Mouse (Mus musculus) testis, postnatal 10 days (tissue): ENCODE data around the gene Myo19.

Experiments
- DNase-seq: peaks from one replicate; pipeline ENCODE4 v3.0.0; 2021; ENCODE audit warnings: low spot score

Gene Myo19

GRCm38 (mm10) chr11:84886236-84886635 lies 6.3 kb downstream of the Myo19 start:
- peak; percentile 31 for DNase-seq

- DNase-seq, result peak; percentile 32
Observed at GRCm38 (mm10) chr11:84886767-84887511, 7.0 kb downstream of the Myo19 start.

GRCm38 (mm10) chr11:84888025-84888424 lies 8.1 kb downstream of the Myo19 start:
- DNase-seq, result peak; percentile 27

DNA sequence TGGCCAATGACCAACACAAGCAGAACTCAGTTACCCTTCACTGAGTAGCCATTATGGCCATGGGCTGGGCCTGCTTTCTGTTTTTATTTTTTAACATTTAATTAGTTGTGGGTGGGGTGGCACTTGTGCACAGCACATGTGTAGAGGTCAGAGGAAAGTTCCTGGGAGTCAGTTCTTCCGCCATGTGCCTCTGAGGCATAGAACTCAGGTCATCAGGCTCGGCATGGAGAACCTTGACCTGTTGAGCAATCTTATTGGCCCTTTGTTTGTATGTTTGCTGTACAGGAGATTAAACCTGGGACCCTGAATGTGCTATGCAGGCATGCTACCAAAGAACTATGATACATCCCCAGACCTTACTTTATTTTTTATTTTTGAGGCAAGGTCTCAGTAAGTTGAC lies 9.5 kb downstream of the Myo19 start:
- peak; percentile 14 for DNase-seq

DNA sequence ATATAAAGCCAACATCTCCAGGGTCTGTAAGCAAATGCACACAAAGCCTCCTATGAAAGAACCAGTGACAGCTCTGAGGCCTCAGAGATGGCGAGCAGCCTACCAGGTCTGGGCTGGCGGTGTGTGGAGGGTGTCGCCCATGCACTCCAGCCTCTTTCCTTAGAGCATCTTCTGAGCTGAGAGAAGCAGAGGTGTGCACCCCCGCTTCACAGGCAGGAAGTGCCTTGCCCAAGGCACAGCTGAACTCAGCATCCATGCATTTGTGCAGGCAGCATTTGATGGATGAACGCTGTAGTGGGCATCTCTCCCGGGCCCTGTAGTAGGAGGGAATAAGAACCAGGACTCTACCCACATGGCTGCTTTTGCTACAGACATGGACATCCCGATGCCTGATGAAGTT lies 11.8 kb downstream of the Myo19 start:
- no peak for DNase-seq

DNA sequence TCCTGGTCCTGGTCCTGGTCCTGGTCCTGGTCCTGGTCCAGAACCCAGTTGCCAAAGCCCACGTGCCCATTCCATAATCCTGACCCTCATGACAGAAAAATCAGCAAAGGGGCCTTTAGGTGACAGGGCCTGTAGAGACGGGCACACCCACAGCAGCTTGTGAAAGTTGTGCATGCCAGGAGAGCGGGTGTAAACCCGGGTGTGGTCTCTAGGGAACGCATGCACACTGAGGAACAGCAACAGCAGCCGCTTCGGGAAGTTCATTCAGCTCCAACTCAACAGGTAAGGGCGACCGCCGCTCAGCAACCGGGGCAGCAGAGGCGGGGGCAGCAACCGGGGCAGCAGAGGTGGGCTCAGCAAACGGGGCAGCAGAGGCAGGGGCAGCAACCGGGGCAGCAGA lies 13.2 kb downstream of the Myo19 start:
- DNase-seq, result no peak

- DNase-seq, result no peak
Observed at GRCm38 (mm10) chr11:84904597-84905144, 24.7 kb downstream of the Myo19 start.

DNA sequence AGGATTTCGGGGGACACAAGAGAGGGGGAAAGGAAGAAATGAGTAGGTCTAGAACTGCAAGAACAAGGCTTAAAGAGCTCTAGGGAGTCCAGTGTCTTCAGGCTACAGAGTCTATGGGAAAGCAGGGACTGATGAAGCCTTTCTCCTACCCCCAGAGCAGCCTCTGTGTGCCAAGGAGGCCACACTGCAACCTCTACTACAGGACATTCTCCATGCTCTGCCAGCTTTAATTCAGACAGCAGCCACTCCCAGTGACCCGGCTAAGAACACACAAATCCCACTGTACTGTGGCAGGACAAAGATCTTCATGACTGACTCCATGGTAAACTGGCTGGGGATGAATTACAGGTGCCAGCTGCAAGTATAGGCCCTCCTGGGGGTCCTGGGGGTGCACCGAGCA lies 27.1 kb downstream of the Myo19 start:
- DNase-seq, result no peak

DNA sequence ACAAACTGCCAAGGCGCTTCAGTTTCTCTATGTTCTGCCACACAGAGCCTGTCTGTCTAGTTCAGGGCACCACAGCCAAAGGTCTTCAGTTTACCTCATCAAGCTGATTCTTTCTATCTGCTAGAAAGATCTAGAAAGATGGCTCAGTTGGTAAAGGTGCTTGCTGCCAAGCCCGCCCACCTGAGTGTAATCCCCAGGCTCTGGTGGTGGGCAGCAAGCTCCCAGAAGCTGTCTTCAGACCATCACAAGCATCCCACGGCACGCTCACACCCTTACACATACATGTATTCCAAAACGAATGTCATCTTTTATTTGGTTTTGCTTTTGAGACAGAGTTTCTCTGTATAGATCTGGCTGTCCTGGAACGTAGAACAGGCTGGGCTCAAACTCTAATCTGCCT lies 28.5 kb downstream of the Myo19 start:
- no peak for DNase-seq

DNA sequence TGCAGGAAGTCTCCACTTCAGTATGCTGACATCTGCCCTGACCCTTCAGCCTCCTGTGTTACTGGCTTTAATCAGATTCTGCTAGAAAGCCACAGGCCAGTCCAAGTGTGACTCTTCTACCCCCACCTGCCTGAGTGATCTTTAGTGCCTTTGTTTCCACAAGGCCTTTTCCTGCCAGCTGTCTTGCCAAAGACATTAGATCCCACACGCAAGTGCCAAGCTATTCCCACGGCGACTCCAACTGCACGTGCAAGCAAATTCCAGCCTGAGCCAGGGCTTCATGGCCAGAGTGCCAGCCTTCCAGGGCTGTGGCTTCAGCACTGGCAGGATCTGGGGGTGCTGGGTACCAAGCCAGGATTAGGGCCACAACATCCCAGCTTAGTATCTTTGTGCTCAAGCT lies 30.5 kb downstream of the Myo19 start:
- DNase-seq, result no peak

GRCm38 (mm10) chr11:84914673-84915072 lies 34.7 kb downstream of the Myo19 start:
- DNase-seq, result no peak

GRCm38 (mm10) chr11:84916053-84916702 lies 36.2 kb downstream of the Myo19 start, which contains the start of gene Znhit3:
Gene Znhit3, minus strand, starts transcription at chr11:84916366.
- DNase-seq, result peak; percentile 83

GRCm38 (mm10) chr11:84916703-84917300 lies 36.9 kb downstream of the Myo19 start:
- no peak for DNase-seq

- DNase-seq, result peak; percentile 95
Observed at GRCm38 (mm10) chr11:84918425-84918824, 38.5 kb downstream of the Myo19 start.

DNA sequence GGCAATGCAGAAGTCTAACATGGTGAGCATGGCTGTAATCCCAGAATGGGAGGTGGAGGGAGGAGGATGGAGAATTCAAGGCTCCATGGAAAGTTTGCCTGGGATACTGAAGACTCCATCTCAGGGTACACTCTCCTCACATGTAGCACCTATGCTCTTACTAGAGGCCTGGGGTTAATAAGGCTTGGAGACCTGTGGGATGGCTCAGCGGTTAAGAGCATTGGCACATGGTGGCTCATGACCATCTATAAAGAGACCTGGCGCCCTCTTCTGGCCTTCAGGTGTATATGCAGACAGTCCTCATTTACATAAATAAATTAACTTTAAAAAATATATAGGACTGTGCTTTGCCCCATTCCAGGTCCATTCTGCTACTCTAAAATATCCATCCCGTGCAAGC lies 39.3 kb downstream of the Myo19 start:
- peak; percentile 58 for DNase-seq

DNA sequence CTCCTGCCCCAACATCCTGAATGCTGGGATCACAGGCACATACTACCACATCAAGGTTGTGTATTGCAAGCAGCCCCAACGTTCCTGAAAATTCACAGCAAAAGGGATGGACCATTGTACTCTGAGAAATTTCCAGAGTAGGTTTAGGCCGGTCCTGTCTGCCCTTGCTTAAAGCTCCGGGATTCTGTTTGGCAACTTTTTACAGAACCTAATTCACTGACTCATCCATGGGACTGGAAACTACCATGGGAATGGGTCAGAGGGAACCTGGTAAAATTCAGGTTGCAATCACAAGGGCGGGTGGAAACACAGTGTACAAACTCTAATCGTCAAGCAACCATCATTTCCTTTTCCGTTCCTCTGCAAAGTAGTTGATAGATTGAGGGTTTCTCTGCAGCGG lies 40.0 kb downstream of the Myo19 start:
- DNase-seq, result no peak

DNA sequence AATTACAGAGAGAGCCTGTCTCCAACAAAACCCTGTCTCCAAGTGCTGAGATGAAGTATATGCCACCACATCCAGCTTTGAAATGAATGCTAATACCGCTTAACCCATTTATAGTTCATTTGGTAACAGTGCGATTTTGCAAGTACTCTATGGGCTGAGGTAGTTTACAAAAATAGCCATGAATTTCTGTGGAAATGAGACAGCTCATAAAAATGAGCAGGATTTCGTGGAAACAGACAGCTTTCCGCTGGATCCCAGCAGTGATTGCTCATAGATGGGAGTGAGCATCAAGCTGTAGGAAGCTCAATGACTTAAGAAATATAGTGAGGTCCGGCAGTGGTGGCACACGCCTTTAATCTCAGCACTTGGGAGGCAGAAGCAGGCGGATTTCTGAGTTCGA lies 41.0 kb downstream of the Myo19 start:
- DNase-seq, result no peak

DNA sequence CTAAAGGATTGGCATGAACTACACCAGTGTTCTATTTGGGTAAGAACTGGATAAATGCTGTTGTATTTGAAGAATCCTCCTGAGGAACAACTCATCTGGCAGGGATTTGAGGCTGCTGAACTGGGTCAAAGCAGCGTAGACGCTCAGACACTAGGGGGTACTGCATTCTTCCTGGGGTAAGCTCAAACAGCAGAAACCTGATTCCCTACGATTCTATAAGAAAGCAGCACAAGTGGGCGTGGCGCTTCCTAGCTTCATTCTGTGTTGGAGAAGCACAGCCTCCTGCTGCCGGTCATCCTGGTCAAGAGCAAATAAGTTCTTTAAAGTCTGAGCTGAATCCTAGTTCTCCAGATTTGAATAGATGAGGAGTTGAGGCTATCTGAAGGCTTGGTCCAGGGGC lies 52.3 kb downstream of the Myo19 start:
- DNase-seq, result no peak

DNA sequence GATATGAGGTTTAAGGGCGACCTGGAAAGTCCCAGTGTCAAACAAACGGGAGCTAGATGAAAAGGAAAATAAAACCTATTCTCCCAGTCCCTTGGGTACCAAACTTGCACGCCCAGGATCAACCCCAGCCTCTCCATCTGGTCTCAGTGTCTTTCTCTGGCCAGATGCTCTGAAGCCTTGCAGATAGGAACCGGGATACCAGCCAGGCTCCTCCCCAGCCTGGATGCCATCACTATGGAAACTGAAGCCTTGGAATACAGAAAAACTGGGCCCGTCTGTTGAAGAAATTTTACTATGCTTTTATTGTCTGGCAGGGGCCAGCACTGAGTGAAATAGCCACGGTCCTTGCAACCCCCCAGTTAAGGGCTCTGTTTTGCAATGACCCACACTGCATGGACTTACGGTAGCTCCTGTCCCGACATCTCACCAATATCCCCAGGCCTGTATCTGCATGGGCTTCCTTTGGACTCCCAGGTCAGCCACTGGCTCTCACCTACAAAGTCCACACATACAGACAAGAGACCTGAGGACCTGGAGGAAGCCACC lies 59.6 kb downstream of the Myo19 start:
- DNase-seq, result no peak

DNA sequence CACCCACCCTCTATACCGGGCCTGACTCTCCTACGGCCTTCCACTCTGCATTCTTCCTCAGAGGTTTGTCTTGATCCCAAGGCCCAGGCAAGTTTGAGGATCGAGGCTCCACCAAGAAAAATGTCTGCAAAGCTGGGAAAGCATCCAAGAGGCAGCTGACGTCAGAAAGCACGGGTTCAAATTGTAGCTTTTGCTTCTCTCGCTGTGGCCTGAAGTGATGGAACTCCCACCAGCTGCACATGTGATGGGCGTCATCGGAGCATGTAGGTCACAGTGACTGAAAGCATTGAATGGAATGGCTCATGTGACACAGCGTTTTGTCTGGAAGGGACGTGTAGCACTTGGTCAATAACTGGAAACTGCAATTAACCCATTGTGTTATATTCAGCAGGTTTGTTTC lies 60.2 kb downstream of the Myo19 start:
- no peak for DNase-seq

DNA sequence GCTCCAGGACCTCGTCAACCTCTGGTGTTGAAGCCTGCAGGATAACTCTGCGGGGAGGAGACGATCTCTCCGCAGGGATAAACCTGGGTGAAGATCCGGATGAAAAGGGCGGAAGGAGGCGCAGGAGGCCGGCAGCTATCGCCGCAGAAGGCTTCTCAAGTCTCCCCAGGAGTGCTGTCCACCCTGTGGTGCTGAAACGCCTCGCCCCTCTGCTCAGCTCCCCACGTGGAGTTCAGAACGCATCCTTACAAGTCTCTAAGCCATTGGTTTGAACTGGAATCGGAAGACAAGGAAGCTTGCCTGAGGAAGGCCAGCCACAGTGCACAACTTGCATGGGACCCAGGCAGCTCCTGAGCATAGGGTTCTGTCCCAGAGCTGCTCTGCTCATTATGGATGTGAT lies 64.0 kb downstream of the Myo19 start:
- peak; percentile 89 for DNase-seq

- DNase-seq, result no peak
Observed at GRCm38 (mm10) chr11:84944639-84945435, 64.9 kb downstream of the Myo19 start.
